ENCODE assay signal across 8 mouse cellular contexts in genomic region chr11:85524186-85524585, GRCm38 (mm10).
DNase-seq lines count a peak whose midpoint lies in the region; ATAC-seq and TF ChIP-seq lines count a peak whose summit lies in the region.

No protein-coding gene starts in this region.

- 6% methylated on average over 12 of the region's 12 CpGs for WGBS in hindbrain, embryonic 15.5 days
- WGBS in lung, postnatal 0 days = 36% methylated on average over 12 of the region's 12 CpGs

- peaks cover 21% of the 10 kb centered on the region for H3K4me1 ChIP-seq in hindbrain, embryonic 15.5 days (replicated peaks)
- peaks cover 20% of the 10 kb centered on the region; the same call in 1 of the 2 replicates for H3K4me1 ChIP-seq in lung, postnatal 0 days (ENCODE audit: insufficient read depth, low read depth, low read length)

- H3K9me3 ChIP-seq in hindbrain, embryonic 15.5 days = no peaks in the 10 kb centered on the region
- no peaks in the 10 kb centered on the region for H3K9me3 ChIP-seq in lung, postnatal 0 days (ENCODE audit: low read length)

- no peak overlapping the region for H3K27ac ChIP-seq in hindbrain, embryonic 15.5 days (replicated peaks)
- peak overlapping the region; percentile 28 for H3K27ac ChIP-seq in lung, postnatal 0 days (ENCODE audit: low read length)

- no peaks in the 10 kb centered on the region for H3K36me3 ChIP-seq in hindbrain, embryonic 15.5 days
- H3K36me3 ChIP-seq in lung, postnatal 0 days (ENCODE audit: insufficient read depth, low read length) = no peaks in the 10 kb centered on the region

- TF ChIP-seq EP300 in lung, postnatal 0 days (IDR thresholded peaks at IDR 0.05) = no peak

- H3K27me3 ChIP-seq in hindbrain, embryonic 15.5 days = peaks cover 20% of the 10 kb centered on the region
- no peaks in the 10 kb centered on the region for H3K27me3 ChIP-seq in lung, postnatal 0 days (replicated peaks; ENCODE audit: insufficient read depth, low read length)

- H3K4me2 ChIP-seq in hindbrain, embryonic 15.5 days = peak overlapping the region; percentile 72
- H3K4me2 ChIP-seq in lung, postnatal 0 days (replicated peaks; ENCODE audit: low read depth, low read length) = peak overlapping the region; percentile 14

- H3K4me3 ChIP-seq in hindbrain, embryonic 15.5 days = peak overlapping the region; percentile 35
- H3K4me3 ChIP-seq in lung, postnatal 0 days (ENCODE audit: low read depth, low read length) = no peak overlapping the region

- DNase-seq in NIH3T3 (ENCODE audit: low read depth) = peak; percentile 83
- DNase-seq in cerebellum, postnatal 10 days = peak; percentile 80 to 84
- DNase-seq in gastrocnemius, adult 18-20 months (ENCODE audit: low spot score) = peak; percentile 78
- peak; percentile 49 to 79 for DNase-seq in layer of hippocampus, postnatal 25 days (ENCODE audit: extremely low spot score in 1 of 2, low spot score in 1 of 2)
- DNase-seq in lung, postnatal 0 days (ENCODE audit: low spot score) = peak; percentile 76
- DNase-seq in retina, adult 2 months (ENCODE audit: low read depth, low spot score) = peak; percentile 57
- DNase-seq in urinary bladder, adult 2 months (ENCODE audit: low spot score) = peak; percentile 35

- peak overlapping the region; percentile 31; the same call in 1 of the 2 replicates for H3K9ac ChIP-seq in hindbrain, embryonic 15.5 days
- no peak overlapping the region for H3K9ac ChIP-seq in lung, postnatal 0 days (replicated peaks; ENCODE audit: low read depth)

- peak; percentile 42; the same call in 1 of the 2 replicates for ATAC-seq in hindbrain, embryonic 15.5 days (ENCODE audit: low FRiP score, low read depth)
- ATAC-seq in lung, postnatal 0 days = peak; percentile 59

- no peak for TF ChIP-seq CTCF in lung, postnatal 0 days (IDR thresholded peaks at IDR 0.05)
